Mouse (Mus musculus) hindbrain, embryonic 15.5 days (tissue): ENCODE results near the gene Cmtm2a. TPM values are rescaled to one million over a fixed set of nuclear protein-coding genes. Genes with fewer than 3 reads are reported as not detected.
"Not testable (repeated sequence)": the region's sequence is repeated elsewhere in the genome, so short reads cannot be mapped to it uniquely, and the experiment has no call there.

ENCODE experiments used
- ATAC-seq: fragments of 200-750 bp; cut with Nextera tagmentation; 2 replicates; pipeline ENCODE4 v1.8.0; 2017; ENCODE audit warnings: low read depth, moderate number of reproducible peaks, moderate TSS enrichment; ENCODE audit not compliant: low FRiP score
- H3K27ac ChIP-seq: fragments of 300-500 bp; sonication (generic); replicated peaks from 2 replicates; pipeline ENCODE4 v1.5.1; 2015; ENCODE audit warnings: mild to moderate bottlenecking, inconsistent platforms
- H3K27me3 ChIP-seq: fragments of 300-500 bp; sonication (generic); 2 replicates; pipeline ENCODE4 v1.6.1; 2015; ENCODE audit warnings: control low read depth, inconsistent platforms
- H3K36me3 ChIP-seq: fragments of 300-500 bp; sonication (generic); 2 replicates; pipeline ENCODE4 v1.6.1; 2015; ENCODE audit warnings: control low read depth, inconsistent platforms
- H3K4me1 ChIP-seq: fragments of 300-500 bp; sonication (generic); replicated peaks from 2 replicates; pipeline ENCODE4 v1.6.1; 2015; ENCODE audit warnings: control low read depth, inconsistent platforms
- H3K4me2 ChIP-seq: fragments of 300-500 bp; sonication (generic); 2 replicates; pipeline ENCODE4 v1.6.1; 2015; ENCODE audit warnings: moderate library complexity, mild to moderate bottlenecking, inconsistent platforms
- H3K4me3 ChIP-seq: fragments of 300-500 bp; sonication (generic); 2 replicates; pipeline ENCODE4 v1.5.1; 2015; ENCODE audit warnings: mild to moderate bottlenecking, inconsistent platforms
- H3K9ac ChIP-seq: fragments of 300-500 bp; sonication (generic); 2 replicates; pipeline ENCODE4 v1.6.1; 2015; ENCODE audit warnings: inconsistent platforms
- H3K9me3 ChIP-seq: fragments of 300-500 bp; sonication (generic); 2 replicates; pipeline ENCODE4 v1.6.1; 2016; ENCODE audit warnings: control low read depth, inconsistent platforms
- WGBS: fragments of 180-500 bp; shearing (Covaris S2); methylation state at CpG from one replicate; pipeline ENCODE4 v1.1.7; 2015; 5-methylcytosine and 5-hydroxymethylcytosine counted together
- polyA plus RNA-seq: library from polyadenylated mRNA; unstranded; fragments of >200 nt; fragmentation: Nextera tagmentation; extraction: Ambion mirVana; gene quantifications from 2 replicates; pipeline ENCODE4 v1.2.1, GENCODE M21; 2015

Cmtm2a gene
- polyA plus RNA-seq, 1 experiment from 2014 or later = not detected

- WGBS = 84% methylated on average over 5 of the region's 5 CpGs
- Histone ChIP-seq H3K4me3 (no peak overlapping the region), H3K4me2 (no peak overlapping the region), H3K4me1 (no peaks in the 10 kb centered on the region), H3K27ac (no peak overlapping the region), H3K9me3 (no peaks in the 10 kb centered on the region), H3K9ac (no peak overlapping the region), H3K36me3 (no peaks in the 10 kb centered on the region), H3K27me3 (no peaks in the 10 kb centered on the region)
- ATAC-seq = no peak
Measured at GRCm38 (mm10) chr8:104332665-104333631, 40.0 kb upstream of the Cmtm2a start.

DNA sequence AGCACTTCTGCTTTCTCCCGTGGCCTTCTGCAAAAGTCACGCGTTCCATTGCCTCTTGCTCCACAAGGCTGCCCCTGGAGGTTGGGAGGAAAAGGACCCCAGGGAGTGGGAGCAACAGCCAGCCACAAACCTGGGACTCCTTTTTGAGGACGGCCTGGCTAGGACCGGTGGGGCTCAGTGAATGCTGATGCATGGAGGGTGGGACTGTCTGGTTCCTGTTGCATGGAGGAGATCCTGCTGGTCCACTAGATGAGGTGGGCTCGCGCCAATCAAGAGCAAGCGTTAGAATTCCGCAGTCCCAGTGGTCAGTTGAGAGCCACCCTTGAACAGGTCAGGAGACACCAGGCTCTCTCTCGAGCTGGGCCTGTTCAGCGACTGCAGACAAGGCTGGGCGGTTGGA, 28.9 kb upstream of the Cmtm2a start, which contains the start of gene Cmtm2b:
Cmtm2b (plus strand) TSS at position 301 of the 400 bp plus-strand sequence.
- H3K27me3 ChIP-seq, H3K36me3 ChIP-seq, H3K4me1 ChIP-seq, H3K4me3 ChIP-seq, H3K27ac ChIP-seq, H3K9ac ChIP-seq, ATAC-seq, H3K9me3 ChIP-seq, H3K4me2 ChIP-seq: not testable (repeated sequence)
- WGBS = 91% methylated on average over 12 of the region's 12 CpGs

DNA sequence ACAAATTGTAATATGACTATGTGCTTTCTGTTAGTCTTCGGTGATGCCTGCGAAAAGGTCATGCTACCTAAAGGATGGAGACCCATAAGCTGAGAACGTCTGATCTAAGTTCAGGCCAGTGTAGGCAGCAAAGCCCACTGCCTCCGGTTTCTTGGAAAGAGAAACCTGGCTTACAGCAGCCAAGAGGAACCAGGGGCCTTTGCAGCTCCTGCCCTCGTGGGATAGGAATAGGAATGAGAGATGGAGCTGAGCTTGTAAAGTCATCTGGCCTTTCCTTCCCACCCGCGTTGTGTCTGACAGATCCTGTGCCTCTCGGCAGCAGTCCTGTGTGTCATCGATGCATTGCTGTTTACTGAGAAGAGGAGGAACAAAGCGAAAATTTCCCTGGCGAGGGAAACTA, 28.3 kb upstream of the Cmtm2a start, which contains the start of gene Gm11020:
Gm11020 (plus strand) TSS at position 301 of the 400 bp plus-strand sequence.
- H3K4me2 ChIP-seq, H3K36me3 ChIP-seq, H3K9me3 ChIP-seq, H3K27me3 ChIP-seq, H3K9ac ChIP-seq, ATAC-seq, H3K4me3 ChIP-seq, H3K27ac ChIP-seq, H3K4me1 ChIP-seq: not testable (repeated sequence)
- 86% methylated on average over 9 of the region's 11 CpGs for WGBS

DNA sequence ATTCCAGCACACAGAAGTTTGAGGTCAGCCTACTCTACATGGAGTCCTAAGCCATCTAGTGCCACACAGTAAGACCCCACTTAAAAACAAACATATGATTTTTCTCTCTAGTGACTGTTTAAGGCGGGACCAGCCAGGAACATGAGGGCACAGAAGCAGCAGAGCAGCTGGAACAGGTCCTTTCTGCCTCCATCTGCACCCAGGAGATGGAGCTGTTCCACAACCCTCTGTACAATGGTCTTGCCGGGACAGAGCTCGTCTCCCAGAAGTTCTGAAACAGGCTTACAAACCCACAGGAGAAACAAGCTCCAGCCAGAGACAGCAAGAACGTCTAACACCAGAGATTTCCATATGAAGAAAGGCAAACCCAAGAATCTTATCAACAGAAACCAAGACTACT, 20.3 kb upstream of the Cmtm2a start:
- no peaks in the 10 kb centered on the region for H3K4me1 ChIP-seq
- H3K4me3 ChIP-seq = no peak overlapping the region
- no peak overlapping the region for H3K27ac ChIP-seq
- no peaks in the 10 kb centered on the region for H3K27me3 ChIP-seq
- no peak overlapping the region for H3K9ac ChIP-seq
- no peak overlapping the region for H3K4me2 ChIP-seq
- WGBS = 70% methylated on average over 4 of the region's 4 CpGs
- no peak for ATAC-seq
- no peaks in the 10 kb centered on the region for H3K36me3 ChIP-seq
- H3K9me3 ChIP-seq = no peaks in the 10 kb centered on the region

- H3K4me2 ChIP-seq, H3K4me1 ChIP-seq, H3K36me3 ChIP-seq, H3K9ac ChIP-seq, H3K27ac ChIP-seq, H3K27me3 ChIP-seq, H3K4me3 ChIP-seq, H3K9me3 ChIP-seq, ATAC-seq: not testable (repeated sequence)
- 77% methylated on average over 3 of the region's 3 CpGs for WGBS
Measured at GRCm38 (mm10) chr8:104312023-104312422, 19.0 kb upstream of the Cmtm2a start.

DNA sequence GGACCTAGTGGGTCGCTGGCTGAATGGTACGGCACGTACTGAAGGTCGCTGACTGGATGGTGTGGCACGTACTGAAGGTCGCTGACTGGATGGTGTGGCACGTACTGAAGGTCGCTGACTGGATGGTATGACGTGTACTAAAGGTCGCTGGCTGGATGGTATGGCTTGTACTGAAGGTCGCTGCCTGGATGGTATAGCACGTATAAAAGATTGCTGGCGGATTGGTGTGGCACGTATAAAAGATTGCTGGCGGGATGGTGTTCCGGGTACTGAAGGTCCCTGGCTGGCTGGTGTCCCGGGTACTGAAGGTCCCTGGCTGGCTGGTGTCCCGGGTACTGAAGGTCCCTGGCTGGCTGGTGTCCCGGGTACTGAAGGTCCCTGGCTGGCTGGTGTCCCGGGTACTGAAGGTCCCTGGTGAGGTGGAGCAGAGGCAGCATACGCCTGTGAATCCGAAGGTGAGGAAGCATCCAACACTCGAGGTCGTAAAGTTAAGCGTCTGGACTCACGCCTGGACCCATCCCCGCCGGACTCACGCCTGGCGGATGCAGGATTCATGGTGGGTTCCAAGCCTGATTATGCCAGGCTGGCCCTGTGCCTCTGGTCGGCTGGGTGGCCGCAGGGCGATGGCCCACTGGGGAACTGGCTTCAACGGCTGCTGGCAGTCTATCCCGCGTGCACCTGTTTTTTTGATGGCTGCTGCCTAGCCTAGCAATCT, 16.6 kb upstream of the Cmtm2a start, which contains the start of the genes Gm45711 and Cmtm1:
Gm45711 (minus strand) TSS at position 641 of the 715 bp plus-strand sequence.
Cmtm1 (minus strand) TSS at position 705 of the 715 bp plus-strand sequence.
- peak; percentile 38; the same call in 1 of the 2 replicates for ATAC-seq
- H3K36me3 ChIP-seq, H3K27me3 ChIP-seq, H3K4me2 ChIP-seq, H3K4me3 ChIP-seq, H3K27ac ChIP-seq, H3K4me1 ChIP-seq, H3K9me3 ChIP-seq, H3K9ac ChIP-seq: not testable (repeated sequence)
- WGBS = 84% methylated on average over 36 of the region's 36 CpGs

GRCm38 (mm10) chr8:104308341-104308740, 15.4 kb upstream of the Cmtm2a start:
- H3K36me3 ChIP-seq, H3K27ac ChIP-seq, H3K27me3 ChIP-seq, H3K4me1 ChIP-seq, H3K4me2 ChIP-seq, H3K4me3 ChIP-seq, H3K9ac ChIP-seq, ATAC-seq, H3K9me3 ChIP-seq: not testable (repeated sequence)
- 64% methylated on average over 6 of the region's 6 CpGs for WGBS

GRCm38 (mm10) chr8:104304962-104305361, 12.0 kb upstream of the Cmtm2a start:
- Histone ChIP-seq H3K36me3 (no peaks in the 10 kb centered on the region), H3K4me1 (peaks cover 7% of the 10 kb centered on the region; the same call in 1 of the 2 replicates), H3K4me2 (no peak overlapping the region), H3K27me3 (no peaks in the 10 kb centered on the region), H3K9ac (no peak overlapping the region), H3K27ac (no peak overlapping the region), H3K4me3 (no peak overlapping the region), H3K9me3 (no peaks in the 10 kb centered on the region)
- ATAC-seq = no peak
- WGBS = 91% methylated on average over 11 of the region's 11 CpGs

GRCm38 (mm10) chr8:104302536-104302935, 9.6 kb upstream of the Cmtm2a start:
- 85% methylated on average over 4 of the region's 4 CpGs for WGBS
- not testable (repeated sequence) for H3K9me3 ChIP-seq, H3K27me3 ChIP-seq, H3K9ac ChIP-seq, H3K36me3 ChIP-seq, H3K4me3 ChIP-seq, H3K4me1 ChIP-seq, H3K4me2 ChIP-seq, H3K27ac ChIP-seq, ATAC-seq

DNA sequence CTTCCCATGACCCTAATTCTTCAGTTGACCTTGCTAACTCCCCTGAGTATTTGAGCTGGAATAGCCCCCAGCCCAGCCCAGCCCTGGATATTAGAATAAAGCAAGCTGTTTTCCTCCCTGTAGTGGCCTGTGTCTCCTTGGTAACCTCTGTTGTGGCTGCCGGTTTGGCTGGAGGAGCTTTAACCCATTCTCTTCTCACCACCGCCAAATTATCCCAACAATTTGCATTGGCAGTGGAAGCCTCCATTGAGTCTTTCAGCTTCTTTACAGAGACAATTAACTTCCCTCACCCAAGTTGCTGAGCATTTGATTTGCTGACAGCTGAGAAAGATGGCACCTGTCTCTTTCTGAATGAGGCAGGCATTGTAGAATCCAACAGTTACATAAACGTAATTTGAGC, 8.6 kb upstream of the Cmtm2a start:
- not testable (repeated sequence) for H3K4me1 ChIP-seq, H3K9ac ChIP-seq, H3K4me2 ChIP-seq, H3K9me3 ChIP-seq, H3K4me3 ChIP-seq, H3K36me3 ChIP-seq, H3K27me3 ChIP-seq, H3K27ac ChIP-seq
- ATAC-seq = peak; percentile 73; the same call in 1 of the 2 replicates
- WGBS = 2% methylated on average over 3 of the region's 3 CpGs

- 90% methylated on average over 1 of the region's 1 CpGs for WGBS
- Histone ChIP-seq H3K36me3 (no peaks in the 10 kb centered on the region), H3K9ac (no peak overlapping the region), H3K4me3 (no peak overlapping the region), H3K4me2 (no peak overlapping the region), H3K27ac (no peak overlapping the region), H3K4me1 (no peaks in the 10 kb centered on the region), H3K9me3 (no peaks in the 10 kb centered on the region), H3K27me3 (no peaks in the 10 kb centered on the region)
- ATAC-seq = no peak
Measured at GRCm38 (mm10) chr8:104294396-104294795, 1.4 kb upstream of the Cmtm2a start.

GRCm38 (mm10) chr8:104268937-104269440, 24.0 kb downstream of the Cmtm2a start:
- no peaks in the 10 kb centered on the region for H3K27me3 ChIP-seq
- no peak overlapping the region for H3K9ac ChIP-seq
- WGBS = 77% methylated on average over 6 of the region's 6 CpGs
- no peak overlapping the region for H3K4me2 ChIP-seq
- H3K36me3 ChIP-seq = peaks cover 4% of the 10 kb centered on the region; the same call in 1 of the 2 replicates
- no peak for ATAC-seq
- no peak overlapping the region for H3K27ac ChIP-seq
- no peak overlapping the region for H3K4me3 ChIP-seq
- no peaks in the 10 kb centered on the region for H3K4me1 ChIP-seq
- H3K9me3 ChIP-seq = no peaks in the 10 kb centered on the region
